ENCODE assay signal across 7 mouse cellular contexts in the genomic region with DNA sequence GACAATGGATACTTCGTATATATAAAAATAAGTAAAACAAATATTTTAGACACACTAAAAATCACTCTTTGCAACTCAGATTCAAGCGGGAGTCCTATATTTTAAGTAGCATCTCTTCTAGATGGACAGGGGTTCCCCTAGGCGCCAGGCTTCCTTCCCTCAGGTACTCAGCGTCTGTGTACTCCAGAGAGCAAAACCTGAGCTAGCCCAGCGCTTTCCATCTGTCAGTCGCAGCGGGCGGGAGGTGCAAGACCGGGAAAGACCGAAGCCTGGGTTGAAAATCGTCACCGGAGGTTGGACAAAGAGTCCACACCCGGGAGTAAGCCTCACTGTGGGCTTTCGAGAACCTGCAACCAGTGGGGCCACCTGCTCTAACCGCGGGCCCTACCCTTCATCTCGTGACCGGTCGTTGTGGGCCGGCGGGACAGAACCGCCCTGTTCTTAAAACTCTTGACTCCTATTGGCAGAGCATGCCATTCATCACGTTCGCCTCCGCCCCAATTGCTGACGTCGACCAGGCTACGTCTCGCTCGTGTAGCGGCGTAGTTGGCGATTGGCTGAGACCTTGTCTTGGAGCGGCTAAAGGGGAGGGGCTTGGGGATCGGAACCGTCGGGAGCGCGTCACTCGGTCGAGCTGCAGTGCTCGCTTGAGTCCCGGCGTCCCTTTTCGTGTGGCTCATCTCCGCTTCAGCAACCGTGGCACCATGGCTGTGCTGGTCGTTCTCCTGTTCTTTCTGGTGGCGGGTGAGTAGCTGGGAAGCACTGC. TPM values are rescaled to one million over a fixed set of nuclear protein-coding genes. Genes with fewer than 3 reads are reported as not detected.
A peak's percentile ranks its signal among the peaks of the same experiment; 100 is the strongest.
DNase-seq lines count a peak whose midpoint lies in the region; ATAC-seq lines count a peak whose summit lies in the region.

A gene (plus strand): TSS at position 610 of the 766 bp plus-strand sequence.

- no peaks in the 10 kb centered on the region for H3K9me3 ChIP-seq in intestine, embryonic 15.5 days
- no peaks in the 10 kb centered on the region for H3K9me3 ChIP-seq in midbrain, embryonic 10.5 days (replicated peaks)

- intact Hi-C loops in gastrocnemius, postnatal 36 days (cut with DNase I) = no loop called here
- intact Hi-C loops in left cerebral cortex, postnatal 25 days (cut with DNase I) = no loop called here

- H3K27ac ChIP-seq in intestine, embryonic 15.5 days = peak within 1 kb of the TSS; percentile 77
- peak within 1 kb of the TSS; percentile 91 for H3K27ac ChIP-seq in midbrain, embryonic 10.5 days (replicated peaks)

- WGBS in intestine, embryonic 15.5 days = 20% methylated on average over 49 of the region's 49 CpGs
- WGBS in midbrain, embryonic 10.5 days = 21% methylated on average over 49 of the region's 49 CpGs

- peak; percentile 95 for DNase-seq in adrenal gland, adult 2 months
- DNase-seq in embryo, embryonic 11.5 days (ENCODE audit: low read depth, low spot score) = peak; percentile 87
- peak; percentile 85 to 89 for DNase-seq in gastrocnemius, postnatal 36 days
- DNase-seq in left cerebral cortex, postnatal 25 days (ENCODE audit: low spot score in 2 of 2) = peak; percentile 90 to 98
- peak; percentile 91 for DNase-seq in midbrain, embryonic 10.5 days (ENCODE audit: low spot score)
- DNase-seq in right cerebral cortex, postnatal 4 days = peak; percentile 77

- peak within 1 kb of the TSS; percentile 66 for H3K9ac ChIP-seq in intestine, embryonic 15.5 days

- peak within 1 kb of the TSS; percentile 52 for H3K4me2 ChIP-seq in intestine, embryonic 15.5 days (replicated peaks)

- peak; percentile 100 for ATAC-seq in intestine, embryonic 15.5 days

- H3K4me3 ChIP-seq in intestine, embryonic 15.5 days (replicated peaks) = peak within 1 kb of the TSS; percentile 66
- H3K4me3 ChIP-seq in midbrain, embryonic 10.5 days = peak within 1 kb of the TSS; percentile 79

- no peaks in the 10 kb centered on the region for H3K36me3 ChIP-seq in intestine, embryonic 15.5 days
- no peaks in the 10 kb centered on the region for H3K36me3 ChIP-seq in midbrain, embryonic 10.5 days

- H3K4me1 ChIP-seq in intestine, embryonic 15.5 days (replicated peaks) = no peaks in the 10 kb centered on the region
- H3K4me1 ChIP-seq in midbrain, embryonic 10.5 days = peaks cover 7% of the 10 kb centered on the region; the same call in 1 of the 2 replicates

- no peaks in the 10 kb centered on the region for H3K27me3 ChIP-seq in intestine, embryonic 15.5 days (replicated peaks)
- peaks cover 43% of the 10 kb centered on the region for H3K27me3 ChIP-seq in midbrain, embryonic 10.5 days (ENCODE audit: low read depth, poor library complexity, severe bottlenecking)

RNA-seq across cellular contexts. Expression of the gene that starts here (rescaled TPM):
- total RNA-seq in adrenal gland, adult 2 months (2021) = 10 to 100 TPM; 47.0 to 64.3 TPM
- 2.6 and 5.2 TPM in 2 replicates for polyA plus RNA-seq in adrenal gland, adult 2 months (2012; rRNA removed)
- total RNA-seq in gastrocnemius, postnatal 36 days (2021) = 10 to 100 TPM in 1 of 2 experiments, 1 to 10 TPM in 1; 8.9 to 11.2 TPM
- 155 TPM in 2 replicates for polyA plus RNA-seq in intestine, embryonic 15.5 days (2015; fragmentation: Nextera tagmentation; extraction: Ambion mirVana)
- total RNA-seq in left cerebral cortex, postnatal 25 days (2021) = 100 to 1,000 TPM; 222 to 239 TPM
- polyA plus RNA-seq in midbrain, embryonic 10.5 days (2016; fragmentation: Nextera tagmentation; extraction: Ambion mirVana) = 71.3 and 77.8 TPM in 2 replicates

Comparison
In these comparisons a context has a peak if more than half of its experiments do, and no peak if none do; other contexts are left out.
1. Peak in every context shown above with its lines: DNase-seq, ATAC-seq, H3K4me3 ChIP-seq and H3K27ac ChIP-seq.
2. RNA of the gene that starts here (polyA plus RNA-seq): 155 TPM in intestine, embryonic 15.5 days and 71.3 to 77.8 TPM in midbrain, embryonic 10.5 days; 2.6 to 5.2 TPM in adrenal gland, adult 2 months; every median in the first group is over 10 times any median in the second.